Mouse (Mus musculus) retina, postnatal 7 days (tissue): ENCODE measurements at regions not wholly inside any gene's neighbourhood (a gene's known extent, or its start where the extent isn't known, plus 50 kb on each side); places are given as distances from the start of the nearest gene placed in this dataset.
"Not testable (repeated sequence)": the region's sequence is repeated elsewhere in the genome, so short reads cannot be mapped to it uniquely, and the experiment has no call there.

Experiments
- DNase-seq: peaks from one replicate; pipeline ENCODE4 v3.0.0-alpha.2; 2012; ENCODE audit warnings: low read depth, low spot score

DNA sequence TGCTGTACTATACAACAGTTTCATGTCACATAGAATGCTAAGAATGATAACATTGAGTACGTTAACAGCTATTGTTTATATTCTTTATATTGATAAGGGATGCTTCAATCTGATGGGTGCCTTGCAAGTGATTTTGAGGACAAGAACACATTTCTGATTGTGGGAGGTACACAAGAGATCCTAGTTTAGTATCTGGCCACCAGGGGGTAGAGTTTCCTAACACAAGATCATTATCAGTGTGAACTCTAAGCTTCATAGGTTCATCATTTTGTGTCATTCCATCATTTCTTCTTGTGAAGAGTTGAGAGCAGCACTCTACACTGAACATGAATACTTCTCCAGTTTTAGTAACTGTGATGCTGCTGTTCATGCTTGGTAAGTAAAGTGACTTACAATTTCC, 799.9 kb downstream of the Dad1 start:
- DNase-seq: no peak

DNA sequence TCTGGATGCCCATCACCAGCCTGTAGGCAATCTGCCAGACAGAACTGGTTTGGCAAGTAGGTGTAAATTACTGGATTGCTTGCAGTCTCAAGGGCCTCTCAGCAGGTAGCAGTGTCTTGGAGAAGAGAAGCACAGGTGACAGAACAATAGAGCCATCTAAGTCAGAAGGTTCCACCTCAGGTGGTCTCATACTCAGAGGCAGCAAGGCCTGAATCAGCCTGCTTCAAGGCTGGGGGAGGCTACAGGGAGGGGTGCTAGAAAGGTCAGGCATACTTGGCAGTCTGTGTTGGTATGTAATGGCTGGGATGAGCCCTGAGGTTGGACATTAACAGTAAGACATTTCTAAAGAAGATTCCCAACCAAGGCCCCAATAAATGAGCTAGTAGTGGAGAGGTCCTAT, 814.3 kb downstream of the Dad1 start:
- not testable (repeated sequence) for DNase-seq

DNA sequence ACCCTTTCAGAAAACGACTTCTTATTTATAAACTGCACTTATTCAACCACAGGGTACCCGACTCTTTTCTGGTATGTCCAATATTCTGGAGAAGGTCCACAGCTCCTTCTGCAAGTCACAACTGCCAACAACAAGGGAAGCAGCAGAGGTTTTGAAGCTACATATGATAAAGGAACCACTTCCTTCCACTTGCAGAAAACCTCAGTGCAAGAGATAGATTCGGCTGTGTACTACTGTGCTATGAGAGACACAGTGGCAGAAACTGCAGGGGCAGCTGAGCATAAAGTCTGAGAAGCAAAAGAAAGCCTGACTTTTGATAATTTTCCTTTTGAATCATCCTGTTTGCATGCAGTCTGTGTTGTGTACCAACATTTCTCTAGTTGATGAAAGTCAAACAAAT, 823.8 kb downstream of the Dad1 start:
- not testable (repeated sequence) for DNase-seq

DNA sequence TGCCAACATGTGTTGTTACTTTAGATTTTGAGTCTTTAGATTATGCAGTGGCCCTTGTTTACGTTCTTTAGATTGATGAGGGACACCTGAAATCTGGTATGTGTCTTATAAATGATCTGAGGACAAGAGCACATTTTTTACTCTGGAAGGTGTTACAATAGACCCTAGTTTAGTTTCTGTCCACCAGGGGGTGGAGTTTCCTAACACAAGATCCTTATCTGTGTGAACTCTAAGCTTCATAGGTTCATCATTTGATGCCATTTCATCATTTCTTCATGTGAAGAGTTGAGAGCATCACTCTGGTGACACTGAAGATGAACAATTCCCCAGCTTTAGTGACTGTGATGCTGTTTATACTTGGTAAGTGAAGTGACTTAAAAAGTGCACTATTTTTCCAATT, 825.5 kb downstream of the Dad1 start:
- DNase-seq: not testable (repeated sequence)

DNA sequence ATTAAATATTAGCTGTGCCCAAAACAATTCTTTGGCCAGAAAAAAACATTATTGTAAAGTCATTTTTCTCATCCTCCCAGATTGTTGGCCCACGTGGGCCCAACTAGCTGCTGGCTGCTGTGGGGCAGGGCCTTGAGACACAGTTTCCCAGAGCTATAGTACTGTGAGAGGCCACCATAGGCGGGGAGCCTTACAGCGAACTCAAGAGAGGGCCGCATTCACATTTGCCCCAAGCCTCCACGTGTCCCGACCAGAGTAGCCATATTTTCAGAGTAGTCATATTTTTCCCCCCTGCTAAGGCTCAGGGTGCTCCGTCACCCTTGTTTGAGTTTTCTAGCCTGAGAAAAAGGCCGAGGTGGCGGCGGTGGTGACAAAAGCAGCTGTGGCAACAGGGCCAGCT, 826.3 kb downstream of the Dad1 start:
- not testable (repeated sequence) for DNase-seq

DNA sequence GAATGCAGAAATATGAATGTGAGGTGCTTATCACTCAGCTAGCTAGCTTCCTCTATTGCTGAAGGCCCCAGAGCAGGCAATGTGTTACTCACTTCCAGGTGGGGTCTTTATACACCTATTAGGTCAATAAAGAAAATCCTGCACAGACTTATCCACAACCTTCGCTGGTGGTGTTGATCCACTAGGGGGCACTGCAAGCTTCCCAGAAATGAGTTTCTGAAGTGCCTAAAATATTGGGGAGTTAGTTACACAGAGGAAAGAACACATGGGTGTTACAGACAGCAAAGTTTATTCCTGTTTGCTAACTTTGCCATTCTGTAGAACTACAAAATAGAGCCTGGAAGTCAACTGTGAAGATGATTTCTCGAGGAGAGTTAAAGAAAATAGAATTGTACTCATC, 836.9 kb downstream of the Dad1 start:
- not testable (repeated sequence) for DNase-seq

DNA sequence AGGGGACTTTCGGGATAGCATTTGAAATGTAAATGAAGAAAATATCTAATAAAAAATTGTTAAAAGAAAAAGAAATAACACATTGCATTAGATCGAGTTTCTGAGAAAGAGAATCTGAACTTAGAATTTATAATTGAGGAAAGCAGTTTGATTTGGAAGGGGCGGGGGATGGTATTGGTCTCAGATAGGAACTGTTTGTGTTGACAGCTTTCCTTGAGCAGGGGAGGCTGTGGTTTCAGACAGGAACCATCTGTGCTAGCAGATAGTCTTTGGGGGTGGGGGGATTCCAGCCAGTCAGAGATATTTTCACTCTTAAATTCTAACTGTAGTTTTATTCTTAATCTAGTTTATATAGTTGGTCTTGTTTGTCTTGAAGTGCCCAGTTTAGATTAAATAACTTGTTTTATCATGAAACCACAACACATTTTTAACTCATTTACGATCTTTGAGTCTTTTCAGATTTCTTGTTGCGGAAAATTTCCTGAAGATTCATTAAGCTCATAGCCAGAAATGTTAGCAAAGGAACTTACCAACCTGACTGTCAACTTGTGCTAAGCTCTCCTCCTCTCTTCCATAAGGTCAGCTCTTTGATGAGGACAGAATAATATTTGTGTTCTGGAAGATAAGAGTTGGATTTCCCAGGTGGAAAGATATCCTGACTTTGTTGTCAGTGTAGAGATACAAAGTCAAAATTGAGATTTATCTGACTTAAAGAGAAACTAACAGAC, 846.2 kb downstream of the Dad1 start:
- not testable (repeated sequence) for DNase-seq

DNA sequence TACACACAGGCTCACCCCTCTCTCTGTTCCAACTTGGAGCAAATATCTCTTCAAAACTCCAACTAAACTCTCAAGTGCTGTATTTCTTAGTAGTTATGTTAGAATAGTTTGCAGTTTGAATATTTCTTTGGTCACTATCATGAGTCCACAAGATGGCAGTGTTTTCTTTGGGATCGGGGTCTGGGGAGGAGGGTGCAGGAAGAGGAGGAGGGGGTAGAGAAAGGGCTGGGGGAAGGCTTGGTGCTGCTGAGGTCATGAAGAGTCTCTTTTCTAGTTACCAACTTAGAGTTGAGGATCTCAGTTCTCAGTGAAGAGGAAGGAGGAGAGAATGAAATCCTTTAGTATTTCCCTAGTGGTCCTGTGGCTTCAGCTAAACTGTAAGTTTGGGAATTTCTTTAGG, 863.6 kb downstream of the Dad1 start:
- DNase-seq: not testable (repeated sequence)

DNA sequence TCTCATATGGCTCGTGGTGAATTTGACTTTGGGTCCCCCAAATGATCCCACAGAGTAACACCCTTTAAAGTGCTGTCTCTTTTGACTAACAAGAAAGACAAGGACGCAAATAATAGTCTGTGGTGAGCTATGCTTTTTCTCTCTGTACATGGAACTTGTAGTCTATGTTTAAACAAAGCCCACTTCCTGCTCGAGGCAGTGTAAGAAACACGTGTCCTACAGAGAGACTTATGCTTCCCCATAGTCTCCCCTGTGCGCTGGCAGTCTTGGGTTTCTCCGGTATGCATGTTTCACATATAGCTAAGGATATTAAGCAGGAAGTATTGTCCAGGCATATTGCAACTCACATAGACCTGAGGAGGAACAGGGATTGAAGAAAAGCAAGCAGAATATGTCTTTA, 879.0 kb upstream of the Olfr1507 start:
- not testable (repeated sequence) for DNase-seq

DNA sequence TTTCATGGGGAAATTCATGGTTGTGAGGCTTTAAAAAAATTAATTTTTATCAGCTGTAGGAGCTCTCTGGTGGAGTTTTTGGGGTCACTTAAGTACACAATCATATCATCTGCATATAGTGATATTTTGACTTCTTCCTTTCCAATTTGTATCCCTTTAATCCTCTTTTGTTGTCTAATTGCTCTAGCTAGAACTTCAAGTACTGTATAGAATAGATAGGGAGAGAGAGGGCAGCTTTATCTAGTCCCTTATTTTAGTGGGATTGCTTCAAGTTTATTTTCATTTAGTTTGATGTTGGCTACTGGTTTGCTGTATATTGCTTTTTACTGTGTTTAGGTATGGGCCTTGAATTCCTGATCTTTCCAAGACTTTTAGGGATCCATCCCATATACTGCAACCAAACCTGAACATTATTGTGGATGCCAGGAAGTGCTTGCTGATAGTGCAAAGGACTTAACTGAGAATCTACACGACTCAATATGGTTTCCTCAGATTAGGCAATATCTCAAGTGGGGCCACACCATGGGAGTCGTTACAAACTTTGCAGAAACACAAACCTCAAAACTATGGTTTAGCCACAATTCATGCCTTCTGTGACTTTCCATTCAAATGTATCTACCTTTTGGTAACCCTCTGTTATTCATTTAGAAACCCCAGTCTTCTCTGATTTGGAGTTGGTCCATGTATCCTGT, 878.4 kb upstream of the Olfr1507 start:
- DNase-seq: not testable (repeated sequence)

DNA sequence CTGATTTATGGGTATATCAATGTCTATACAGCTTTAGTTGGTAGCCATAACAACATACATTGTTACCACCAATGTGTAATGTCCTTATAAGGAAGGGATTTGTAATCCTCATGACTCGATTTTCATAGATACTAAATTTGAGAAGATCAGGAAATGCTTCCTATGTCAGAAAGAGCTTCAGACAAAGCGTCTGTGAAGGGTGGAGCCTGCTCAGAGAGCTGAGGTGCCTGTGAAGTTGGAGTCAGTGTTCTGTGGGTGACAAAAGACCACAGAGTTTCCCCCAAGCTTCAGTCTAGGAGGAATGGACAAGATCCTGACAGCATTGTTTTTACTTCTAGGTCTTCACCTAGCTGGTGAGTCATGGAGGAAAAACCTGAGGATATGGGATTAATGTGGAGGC, 874.2 kb upstream of the Olfr1507 start:
- DNase-seq: no peak

DNA sequence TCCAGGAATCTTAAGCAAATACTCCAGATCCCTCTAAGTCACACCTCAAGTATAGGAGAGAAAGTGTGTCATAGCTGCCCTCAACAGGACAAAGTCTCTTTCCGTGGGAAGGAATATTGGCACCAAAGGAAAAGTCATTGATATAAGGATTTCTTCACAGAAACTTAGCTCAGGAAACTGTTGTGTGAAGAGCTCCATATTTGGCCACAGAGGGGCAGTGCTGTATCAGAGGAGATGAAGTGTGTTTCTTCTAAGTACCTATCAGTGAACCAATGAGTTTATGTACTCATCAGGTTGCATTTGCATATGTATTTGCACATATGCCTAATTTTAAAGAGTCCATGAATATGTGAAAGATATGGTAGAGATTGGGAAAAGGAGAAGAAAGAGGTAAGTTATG, 871.9 kb upstream of the Olfr1507 start:
- not testable (repeated sequence) for DNase-seq

DNA sequence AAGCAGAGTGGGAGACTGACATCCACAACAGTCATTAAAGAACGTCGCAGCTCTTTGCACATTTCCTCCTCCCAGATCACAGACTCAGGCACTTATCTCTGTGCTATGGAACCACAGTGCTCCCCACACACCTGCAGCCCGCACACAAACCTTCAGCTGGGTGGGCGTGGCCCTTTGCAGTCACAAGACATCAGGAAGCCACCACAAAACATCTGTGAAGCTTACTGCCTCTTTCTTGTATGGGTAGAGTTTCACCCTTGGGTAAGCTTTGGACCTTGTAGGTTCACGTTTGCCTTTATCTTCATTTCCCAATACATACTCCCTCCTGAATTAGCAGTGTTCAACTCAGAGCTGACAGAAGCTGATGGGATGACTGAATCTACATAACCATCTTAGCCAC, 868.4 kb upstream of the Olfr1507 start:
- DNase-seq: not testable (repeated sequence)

DNA sequence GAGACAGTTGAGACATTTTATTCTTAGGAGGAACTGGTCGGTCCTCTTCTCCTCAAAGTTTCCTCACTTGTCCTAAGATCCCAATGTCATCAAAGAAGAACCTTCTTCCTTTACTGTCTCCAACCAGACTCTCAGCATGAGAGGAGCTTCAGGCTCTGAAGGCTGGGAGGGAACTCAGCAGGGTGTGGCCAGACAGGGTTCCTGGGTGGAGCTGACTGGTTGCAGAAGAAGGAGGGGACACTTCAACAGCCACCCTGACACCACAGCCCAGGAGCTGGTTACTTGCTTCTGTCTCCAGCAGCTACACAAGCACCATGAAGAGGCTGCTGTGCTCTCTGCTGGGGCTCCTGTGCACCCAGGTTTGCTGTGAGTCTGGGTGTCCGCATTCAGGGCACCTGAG, 866.5 kb upstream of the Olfr1507 start:
- DNase-seq: not testable (repeated sequence)

DNA sequence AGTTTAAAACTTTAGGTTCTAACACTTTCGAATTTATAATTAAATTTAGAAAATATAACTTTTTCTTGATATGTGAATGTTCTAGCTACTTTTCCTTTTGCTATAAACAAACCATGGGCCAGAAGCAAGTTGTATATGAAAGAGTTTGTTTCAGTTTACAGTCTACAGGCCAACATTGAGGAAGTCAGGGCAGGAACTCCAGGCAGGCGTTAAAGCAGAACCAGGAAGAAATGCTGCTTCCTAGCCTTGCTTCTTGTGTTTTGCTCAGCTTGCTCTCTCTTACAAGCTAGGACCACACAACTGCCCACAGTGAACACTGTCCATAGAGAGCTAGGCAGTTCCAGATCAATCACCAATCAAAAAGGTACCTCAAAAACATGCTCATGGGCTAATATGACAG, 861.9 kb upstream of the Olfr1507 start:
- DNase-seq: not testable (repeated sequence)

DNA sequence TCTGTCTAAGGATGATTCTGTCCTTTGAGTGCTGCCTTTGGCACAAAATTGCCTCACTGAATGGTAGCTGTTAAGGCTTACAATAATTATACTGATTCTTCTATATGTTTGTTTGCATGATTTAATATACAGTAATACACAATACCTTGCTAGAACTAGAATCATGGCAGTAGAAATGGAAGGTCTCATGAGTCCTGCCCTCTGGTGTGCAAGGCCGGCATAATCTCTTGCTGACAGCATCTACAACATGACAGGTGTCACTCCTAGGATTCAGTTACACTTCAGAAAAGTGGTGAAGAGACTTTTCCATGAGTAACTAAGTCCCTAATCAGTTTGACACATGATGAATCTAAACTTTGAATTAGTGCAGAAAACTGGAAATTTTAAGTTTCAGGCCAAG, 861.2 kb upstream of the Olfr1507 start:
- not testable (repeated sequence) for DNase-seq

DNA sequence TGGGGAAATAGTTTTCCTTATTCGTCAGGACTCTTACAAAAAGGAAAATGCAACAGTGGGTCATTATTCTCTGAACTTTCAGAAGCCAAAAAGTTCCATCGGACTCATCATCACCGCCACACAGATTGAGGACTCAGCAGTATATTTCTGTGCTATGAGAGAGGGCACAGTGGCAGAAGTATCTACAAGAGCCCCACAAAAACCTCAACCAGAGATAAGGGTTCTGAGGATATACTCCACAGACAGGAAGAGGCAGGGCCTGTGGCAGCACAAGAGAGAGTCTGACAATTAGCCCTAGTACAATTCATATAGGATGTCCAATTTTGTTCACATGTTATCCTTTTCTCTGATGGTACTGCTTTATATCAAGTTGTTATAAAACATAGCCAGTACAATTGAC, 855.9 kb upstream of the Olfr1507 start:
- DNase-seq: not testable (repeated sequence)

DNA sequence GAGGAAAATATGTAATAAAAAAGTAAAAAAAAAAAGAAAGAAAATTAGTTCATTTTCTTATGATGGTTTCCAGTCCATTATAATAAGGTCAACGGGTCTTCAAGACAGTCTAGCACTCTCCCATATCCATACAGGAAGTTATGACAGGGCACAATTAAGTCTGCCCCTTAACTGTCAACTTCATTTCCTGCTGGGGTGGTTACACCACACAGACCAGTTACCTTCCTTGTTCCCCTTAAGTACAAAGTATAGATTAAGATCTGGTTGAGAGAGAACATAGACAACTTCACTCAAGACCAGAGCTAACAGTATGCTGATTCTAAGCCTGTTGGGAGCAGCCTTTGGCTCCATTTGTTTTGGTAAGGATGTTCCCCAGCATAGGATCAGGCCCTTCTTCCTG, 855.2 kb upstream of the Olfr1507 start:
- DNase-seq: not testable (repeated sequence)

DNA sequence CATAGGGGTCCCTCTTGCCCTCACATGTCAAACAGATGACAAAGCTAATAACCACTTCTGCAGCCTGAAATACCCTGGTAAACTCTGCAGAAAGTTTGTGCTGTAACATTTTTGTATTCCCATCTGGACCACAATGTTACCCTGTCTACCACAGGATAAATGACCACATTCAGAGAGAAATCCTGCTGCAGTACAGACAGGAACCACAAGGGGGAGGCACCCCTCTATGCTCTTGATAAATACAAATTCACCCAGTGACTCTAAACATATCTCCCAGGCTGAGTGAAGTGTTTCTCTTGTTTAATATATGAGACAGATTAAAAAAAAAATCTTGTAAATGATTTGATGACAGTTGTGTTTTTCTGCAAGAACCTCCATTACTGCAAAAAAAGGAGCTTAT, 853.6 kb upstream of the Olfr1507 start:
- DNase-seq: not testable (repeated sequence)

DNA sequence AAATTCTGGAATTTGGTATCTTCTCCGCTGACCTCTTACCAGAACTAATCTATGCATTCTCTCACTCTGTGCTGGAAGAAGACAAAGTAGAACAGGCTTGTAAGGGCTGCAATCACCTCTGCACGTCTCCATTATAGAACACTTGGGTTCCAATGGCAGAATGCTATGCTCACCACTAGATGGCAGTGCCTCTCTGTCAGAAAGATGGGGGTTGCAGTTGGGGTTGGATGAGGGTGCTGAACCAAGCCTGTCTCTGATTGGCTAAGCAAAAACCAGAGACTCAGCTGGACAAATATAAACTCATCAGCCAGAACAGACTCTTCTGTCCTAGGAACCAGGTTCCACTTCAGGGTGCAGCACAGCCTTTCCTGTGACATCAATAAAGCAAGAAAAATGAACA, 850.0 kb upstream of the Olfr1507 start:
- DNase-seq: not testable (repeated sequence)

DNA sequence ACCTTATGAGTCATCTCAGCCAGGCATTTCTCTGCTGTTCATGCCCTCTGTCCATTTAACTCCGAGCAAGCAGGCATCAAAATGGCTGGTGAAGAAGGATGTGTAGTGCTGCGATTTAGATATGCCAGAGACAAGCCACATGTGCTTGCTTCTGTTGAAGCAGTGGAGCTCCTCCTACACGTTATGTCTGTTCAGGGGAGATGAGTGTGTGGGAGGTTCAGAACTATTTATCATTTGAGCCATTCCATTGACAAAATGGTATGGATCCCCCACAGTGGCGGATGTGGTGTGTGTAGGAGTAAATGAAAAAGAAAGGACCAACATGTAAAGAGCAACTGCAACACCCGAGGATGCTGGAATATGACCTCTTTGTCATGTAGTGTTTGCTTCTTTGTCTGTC, 848.3 kb upstream of the Olfr1507 start:
- not testable (repeated sequence) for DNase-seq

DNA sequence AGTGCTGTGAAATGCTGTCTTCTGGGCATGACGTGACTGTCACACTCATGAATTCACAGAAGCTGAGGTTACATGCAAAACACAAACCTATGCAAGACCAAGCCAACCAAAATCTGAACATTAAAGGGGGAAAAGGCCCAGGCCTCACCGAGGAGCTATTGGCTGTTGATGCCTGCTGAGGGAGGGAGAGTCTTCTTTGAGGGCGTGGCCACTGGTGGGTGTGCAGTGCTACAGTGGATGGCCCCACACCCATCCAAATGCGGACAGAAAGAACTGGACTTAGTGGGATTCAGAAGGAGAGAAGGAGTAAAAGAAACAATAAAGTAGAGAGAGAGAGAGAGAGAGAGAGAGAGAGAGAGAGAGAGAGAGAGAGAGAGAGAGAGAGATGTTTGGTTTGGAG, 843.6 kb upstream of the Olfr1507 start:
- DNase-seq: not testable (repeated sequence)

DNA sequence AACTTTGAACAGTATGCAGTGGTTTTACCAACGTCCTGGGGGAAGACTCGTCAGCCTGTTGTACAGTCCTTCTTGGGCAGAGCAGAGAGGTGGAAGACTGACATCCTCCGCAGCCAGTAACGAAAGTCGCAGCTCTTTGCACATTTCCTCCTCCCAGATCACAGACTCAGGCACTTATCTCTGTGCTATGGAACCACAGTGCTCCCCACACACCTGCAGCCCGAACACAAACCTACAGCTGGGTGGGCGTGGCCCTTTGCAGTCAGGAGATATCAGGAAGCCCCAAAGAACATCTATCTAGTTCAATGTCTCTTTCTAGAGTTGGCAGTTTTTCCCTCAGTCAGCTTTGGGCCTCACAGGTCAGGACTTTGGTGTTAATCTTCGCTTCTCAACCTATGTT, 841.9 kb upstream of the Olfr1507 start:
- not testable (repeated sequence) for DNase-seq
